Mouse (Mus musculus) CH12.LX (cell line): ENCODE data around the gene Amigo1. TPM values are rescaled to one million over a fixed set of nuclear protein-coding genes. Genes with fewer than 3 reads are reported as not detected.

Experiments
- DNase-seq: peaks from one replicate; pipeline ENCODE4 v3.0.0-alpha.2; 2013; ENCODE audit errors: extremely low read depth
- H3K27ac ChIP-seq: 2 replicates; pipeline ENCODE4 v1.5.1; 2012; ENCODE audit warnings: low read depth, mild to moderate bottlenecking, control low read depth, moderate library complexity; ENCODE audit not compliant: insufficient read depth
- H3K27me3 ChIP-seq: replicated peaks from 2 replicates; pipeline ENCODE3; 2012; ENCODE audit warnings: inconsistent platforms
- H3K36me3 ChIP-seq, 2 experiments: replicated peaks in 1 of 2; 2 replicates each; pipeline versions ENCODE3 to v1.6.1; 2012; ENCODE audit warnings: inconsistent platforms in 1 of 2, low read length in 1 of 2, mild to moderate bottlenecking in 1 of 2, mixed read lengths in 1 of 2, moderate library complexity in 1 of 2; ENCODE audit not compliant: control insufficient read depth in 1 of 2, insufficient read depth in 1 of 2
- H3K4me1 ChIP-seq, 2 experiments: 2 replicates each; pipeline ENCODE4 v1.6.1; 2012; ENCODE audit warnings: inconsistent platforms in 1 of 2, moderate library complexity in 1 of 2; ENCODE audit not compliant: insufficient read depth in 2 of 2, control insufficient read depth in 1 of 2
- H3K4me2 ChIP-seq: 2 replicates; pipeline ENCODE4 v1.6.1; 2012; ENCODE audit warnings: low read depth, mild to moderate bottlenecking, control low read depth; ENCODE audit not compliant: poor library complexity, insufficient read depth, severe bottlenecking
- H3K4me3 ChIP-seq, 3 experiments: fragments of 150-350 bp in 1 of 3; sonication (generic) in 1 of 3; replicated peaks in 1 of 3; 2 replicates each; pipeline versions ENCODE3 to v1.5.1; 2011 to 2012; ENCODE audit warnings: low read depth in 2 of 3, low read length in 2 of 3, mild to moderate bottlenecking in 2 of 3, moderate library complexity in 2 of 3, control low read depth in 1 of 3, improper control_type of control experiment in 1 of 3, inconsistent platforms in 1 of 3, mixed read lengths in 1 of 3; ENCODE audit not compliant: poor library complexity in 1 of 3
- H3K79me2 ChIP-seq: replicated peaks from 2 replicates; pipeline ENCODE4 v1.6.1; 2012; ENCODE audit warnings: mild to moderate bottlenecking, moderate library complexity; ENCODE audit not compliant: control insufficient read depth, poor library complexity, insufficient read depth, severe bottlenecking; ENCODE audit errors: extremely low read depth
- H3K9ac ChIP-seq: 2 replicates; pipeline ENCODE4 v1.6.1; 2012; ENCODE audit warnings: low read depth, mild to moderate bottlenecking, control low read depth, moderate library complexity; ENCODE audit not compliant: insufficient read depth
- H3K9me3 ChIP-seq: replicated peaks from 2 replicates; pipeline ENCODE3; 2012; ENCODE audit warnings: low read length, inconsistent platforms, mixed read lengths
- BHLHE40 ChIP-seq: IDR thresholded peaks from 2 replicates; pipeline ENCODE4 v1.6.1; 2011; ENCODE audit warnings: mild to moderate bottlenecking, low read depth, low read length, improper control_type of control experiment
- E2F4 ChIP-seq: IDR thresholded peaks from 2 replicates; pipeline ENCODE4 v1.6.1; 2011; ENCODE audit warnings: low read depth, low read length, improper control_type of control experiment; ENCODE audit not compliant: insufficient replicate concordance
- ELF1 ChIP-seq: IDR thresholded peaks from 2 replicates; pipeline ENCODE4 v1.6.1; 2014; ENCODE audit warnings: low read depth, mild to moderate bottlenecking, inconsistent platforms, low read length, improper control_type of control experiment
- EP300 ChIP-seq: IDR thresholded peaks from 2 replicates; pipeline ENCODE4 v1.6.1; 2011; ENCODE audit warnings: low read length, improper control_type of control experiment
- ETS1 ChIP-seq: conservative IDR thresholded peaks from 2 replicates; pipeline ENCODE4 v1.6.1; 2012; ENCODE audit warnings: low read depth, mild to moderate bottlenecking, inconsistent platforms, low read length, improper control_type of control experiment, moderate library complexity
- JUN ChIP-seq: IDR thresholded peaks from 2 replicates; pipeline ENCODE4 v1.6.1; 2011; ENCODE audit warnings: low read depth, mild to moderate bottlenecking, low read length, improper control_type of control experiment, moderate library complexity; ENCODE audit not compliant: insufficient read depth
- JUND ChIP-seq: conservative IDR thresholded peaks from 2 replicates; pipeline ENCODE4 v1.6.1; 2011; ENCODE audit warnings: low read depth, low read length, improper control_type of control experiment
- MAFK ChIP-seq: IDR thresholded peaks from 2 replicates; pipeline ENCODE4 v1.6.1; 2011; ENCODE audit warnings: low read length, improper control_type of control experiment; ENCODE audit not compliant: insufficient replicate concordance
- MYC ChIP-seq: IDR thresholded peaks from 2 replicates; pipeline ENCODE4 v1.6.1; 2011; ENCODE audit warnings: low read depth, mild to moderate bottlenecking, improper control_type of control experiment, low read length
- POLR2A ChIP-seq: IDR thresholded peaks from 2 replicates; pipeline ENCODE4 v1.6.1; 2011; ENCODE audit warnings: low read depth, mild to moderate bottlenecking, improper control_type of control experiment, low read length
- RAD21 ChIP-seq: IDR thresholded peaks from 2 replicates; pipeline ENCODE4 v1.6.1; 2011; ENCODE audit warnings: low read depth, mild to moderate bottlenecking, low read length, improper control_type of control experiment, moderate library complexity
- RCOR1 ChIP-seq: conservative IDR thresholded peaks from 2 replicates; pipeline ENCODE4 v1.6.1; 2012; ENCODE audit warnings: low read depth, mild to moderate bottlenecking, inconsistent platforms, low read length, improper control_type of control experiment
- USF2 ChIP-seq: conservative IDR thresholded peaks from 2 replicates; pipeline ENCODE4 v1.6.1; 2011; ENCODE audit warnings: low read depth, low read length, improper control_type of control experiment
- ZC3H11A ChIP-seq: IDR thresholded peaks from 2 replicates; pipeline ENCODE4 v1.6.1; 2012; ENCODE audit warnings: low read depth, mild to moderate bottlenecking, inconsistent platforms, low read length, improper control_type of control experiment
- ZMIZ1 ChIP-seq: IDR thresholded peaks from 2 replicates; pipeline ENCODE4 v1.6.1; 2012; ENCODE audit warnings: low read depth, mild to moderate bottlenecking, inconsistent platforms, low read length, improper control_type of control experiment
- dilution Hi-C: fragments of 300-500 bp; cut with MboI; formaldehyde crosslinking; loops from 2 replicates; pipeline ENCODE4 v1.14.3; 2020; ENCODE audit warnings: low sequenced_read_pairs; ENCODE audit not compliant: extremely low pct_unique_long_range_greater_than_20kb, extremely low pct_ligation_motif_present
- in situ Hi-C: fragments of 300-500 bp; cut with MboI; formaldehyde crosslinking; loops from 3 replicates; pipeline ENCODE4 v1.14.3; 2019; ENCODE audit warnings: low sequenced_read_pairs, low pct_ligation_motif_present, low pct_unique_long_range_greater_than_20kb, mixed read lengths
- polyA plus RNA-seq: library from polyadenylated mRNA; unstranded; fragments of >175 nt; gene quantifications from 2 replicates; pipeline ENCODE4 v1.2.1, GENCODE M21; 2012; ENCODE audit warnings: low read depth; ENCODE audit not compliant: insufficient read length
- total RNA-seq, 2 experiments: library from RNA; depleted of rRNA; stranded (reverse); fragments of 300-350 nt in 1 of 2; fragments of >200 nt in 1 of 2; gene quantifications; 2 replicates each; pipeline ENCODE4 v1.2.3; 2012 to 2014

Gene Amigo1
- total and polyA plus RNA-seq, 3 experiments, result 0.21 to 0.59 TPM; not detected in 1

GRCm38 (mm10) chr3:108187111-108187795, 1.1 kb downstream of the Amigo1 start:
- TF ChIP-seq E2F4, result no peak
- TF ChIP-seq JUN, result no peak
- TF ChIP-seq ELF1, result no peak
- no peak for TF ChIP-seq MYC
- TF ChIP-seq JUND, result no peak
- no peak for TF ChIP-seq POLR2A
- no peak for TF ChIP-seq BHLHE40
- no peak for TF ChIP-seq EP300
- no peak for TF ChIP-seq ETS1
- no peak for TF ChIP-seq RCOR1
- TF ChIP-seq ZMIZ1, result no peak
- no peak for TF ChIP-seq ZC3H11A
- TF ChIP-seq USF2, result no peak
- no peak for TF ChIP-seq RAD21
- no peak for TF ChIP-seq MAFK
- H3K36me3 ChIP-seq, result no peaks in the 10 kb centered on the region
- H3K27ac ChIP-seq, result no peak overlapping the region
- in situ Hi-C loops (no loop called here), dilution Hi-C loops (no loop called here)
- H3K9ac ChIP-seq, result no peak overlapping the region
- no peak overlapping the region for H3K4me3 ChIP-seq
- peaks cover 40% of the 10 kb centered on the region for H3K27me3 ChIP-seq
- H3K9me3 ChIP-seq, result no peaks in the 10 kb centered on the region
- H3K4me1 ChIP-seq, result peaks cover 7 to 15% of the 10 kb centered on the region in 2 experiments
- no peaks in the 10 kb centered on the region for H3K79me2 ChIP-seq
- H3K4me2 ChIP-seq, result no peak overlapping the region
- no peak for DNase-seq

DNA sequence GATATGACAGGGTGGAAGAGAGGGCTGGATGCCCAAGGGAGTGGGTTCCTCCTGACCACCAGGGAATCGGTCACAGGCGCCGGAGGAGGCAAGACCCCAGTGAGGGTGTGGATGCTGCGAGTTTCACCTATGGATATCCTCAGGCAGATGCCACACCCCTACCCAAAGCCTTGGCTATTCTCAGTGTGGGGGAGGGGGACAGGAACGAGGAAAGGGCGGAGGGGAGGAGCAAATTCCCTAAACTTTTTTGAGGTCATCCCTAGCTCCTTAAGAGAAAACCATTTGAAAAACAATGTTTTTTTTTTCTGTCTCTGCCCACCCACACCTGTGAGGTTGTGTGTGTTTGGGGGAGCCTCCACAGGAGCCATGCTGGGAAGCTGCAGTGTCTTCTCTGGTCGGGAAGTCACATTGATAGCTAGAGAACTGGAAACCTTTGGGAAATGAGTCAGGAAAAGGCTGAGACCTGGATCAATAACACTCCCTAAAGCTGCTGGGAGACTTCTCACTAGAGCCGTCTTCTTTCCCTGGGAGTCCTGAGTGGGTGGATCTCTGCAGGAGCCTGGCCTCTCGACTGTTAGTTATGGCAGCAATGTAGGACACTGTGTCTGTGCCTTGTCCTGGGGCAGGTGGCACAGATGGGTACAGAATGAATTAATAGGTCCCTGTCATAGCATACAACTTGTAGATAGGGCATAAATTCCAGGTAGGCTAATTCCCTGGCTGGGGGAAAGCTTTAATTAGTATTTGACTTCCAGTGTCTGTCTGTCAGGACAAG, 2.8 kb downstream of the Amigo1 start:
- Histone ChIP-seq H3K4me2 (no peak overlapping the region), H3K4me3 (no peak overlapping the region), H3K79me2 (no peaks in the 10 kb centered on the region), H3K27me3 (peaks cover 38% of the 10 kb centered on the region), H3K9me3 (no peaks in the 10 kb centered on the region), H3K4me1 (peaks cover 7 to 15% of the 10 kb centered on the region in 2 experiments), H3K27ac (no peak overlapping the region), H3K9ac (no peak overlapping the region), H3K36me3 (peaks cover 0 to 3% of the 10 kb centered on the region in 2 experiments)
- TF ChIP-seq USF2, result no peak
- no peak for DNase-seq
- dilution Hi-C loops (no loop called here), in situ Hi-C loops (no loop called here)
